Mouse (Mus musculus) lung, postnatal 0 days (tissue): ENCODE data around the gene Plaa. TPM values are rescaled to one million over a fixed set of nuclear protein-coding genes. Genes with fewer than 3 reads are reported as not detected.

Source experiments
- ATAC-seq: fragments of 200-750 bp; cut with Nextera tagmentation; 2 replicates; pipeline ENCODE4 v1.8.0; 2017; ENCODE audit warnings: moderate library complexity
- DNase-seq: peaks from one replicate; pipeline ENCODE4 v3.0.0-alpha.2; 2016; ENCODE audit warnings: low spot score
- H3K27ac ChIP-seq: fragments of 300-500 bp; sonication (generic); 2 replicates; pipeline ENCODE4 v1.5.1; 2014; ENCODE audit warnings: antibody characterized with exemption, mild to moderate bottlenecking, low read length, mixed read lengths
- H3K27me3 ChIP-seq: fragments of 300-500 bp; sonication (generic); replicated peaks from 2 replicates; pipeline ENCODE4 v1.6.1; 2014; ENCODE audit warnings: low read length, mixed read lengths; ENCODE audit not compliant: insufficient read depth
- H3K36me3 ChIP-seq: fragments of 300-500 bp; sonication (generic); 2 replicates; pipeline ENCODE4 v1.6.1; 2014; ENCODE audit warnings: low read length, mixed read lengths; ENCODE audit not compliant: insufficient read depth
- H3K4me1 ChIP-seq: fragments of 300-500 bp; sonication (generic); 2 replicates; pipeline ENCODE4 v1.6.1; 2014; ENCODE audit warnings: antibody characterized with exemption, low read depth, low read length, mixed read lengths; ENCODE audit not compliant: insufficient read depth
- H3K4me2 ChIP-seq: fragments of 300-500 bp; sonication (generic); replicated peaks from 2 replicates; pipeline ENCODE4 v1.6.1; 2014; ENCODE audit warnings: low read depth, mild to moderate bottlenecking, low read length, moderate library complexity, mixed read lengths
- H3K4me3 ChIP-seq: fragments of 300-500 bp; sonication (generic); 2 replicates; pipeline ENCODE4 v1.5.1; 2014; ENCODE audit warnings: low read depth, low read length
- H3K9ac ChIP-seq: fragments of 300-500 bp; sonication (generic); replicated peaks from 2 replicates; pipeline ENCODE4 v1.6.1; 2014; ENCODE audit warnings: low read depth, mild to moderate bottlenecking
- H3K9me3 ChIP-seq: fragments of 300-500 bp; sonication (generic); 2 replicates; pipeline ENCODE4 v1.6.1; 2016; ENCODE audit warnings: low read length, mixed read lengths
- CTCF ChIP-seq: IDR thresholded peaks from 2 replicates; pipeline ENCODE4 v1.5.1; 2016; ENCODE audit warnings: antibody characterized with exemption, mild to moderate bottlenecking
- EP300 ChIP-seq: IDR thresholded peaks from 2 replicates; pipeline ENCODE4 v1.6.1; 2016; ENCODE audit warnings: antibody characterized with exemption, mild to moderate bottlenecking, control low read depth
- WGBS: fragments of 180-500 bp; shearing (Covaris S2); extraction: QIAGEN DNeasy Blood & Tissue Kit; methylation state at CpG from one replicate; pipeline ENCODE4 v1.1.7; 2014; 5-methylcytosine and 5-hydroxymethylcytosine counted together
- polyA plus RNA-seq: library from polyadenylated mRNA; unstranded; fragments of >200 nt; fragmentation: Nextera tagmentation; extraction: Ambion mirVana; gene quantifications from 2 replicates; pipeline ENCODE4 v1.2.1, GENCODE M21; 2015

The Plaa gene
- polyA plus RNA-seq, 1 experiment from 2014 or later, result 36.5 TPM

GRCm38 (mm10) chr4:94592709-94593108, 10.3 kb downstream of the Plaa start:
- H3K4me1 ChIP-seq, result peaks cover 8% of the 10 kb centered on the region; the same call in 1 of the 2 replicates
- H3K27me3 ChIP-seq, result no peaks in the 10 kb centered on the region
- H3K4me2 ChIP-seq, result no peak overlapping the region
- no peak for TF ChIP-seq CTCF
- no peak for TF ChIP-seq EP300
- no peak overlapping the region for H3K4me3 ChIP-seq
- no peak overlapping the region for H3K9ac ChIP-seq
- no peak overlapping the region for H3K27ac ChIP-seq
- no peak for DNase-seq
- no peaks in the 10 kb centered on the region for H3K36me3 ChIP-seq
- H3K9me3 ChIP-seq, result no peaks in the 10 kb centered on the region
- no peak for ATAC-seq

- Histone ChIP-seq H3K27me3 (no peaks in the 10 kb centered on the region), H3K4me3 (no peak overlapping the region), H3K9ac (no peak overlapping the region), H3K36me3 (no peaks in the 10 kb centered on the region), H3K4me2 (no peak overlapping the region), H3K9me3 (no peaks in the 10 kb centered on the region), H3K27ac (no peak overlapping the region), H3K4me1 (peaks cover 8% of the 10 kb centered on the region; the same call in 1 of the 2 replicates)
- DNase-seq (no peak), ATAC-seq (no peak)
- no peak for TF ChIP-seq EP300
- TF ChIP-seq CTCF, result no peak
- 64% methylated on average over 4 of the region's 4 CpGs for WGBS
These were observed 11.2 kb downstream of the Plaa start for GRCm38 (mm10) chr4:94591765-94592381.

DNA sequence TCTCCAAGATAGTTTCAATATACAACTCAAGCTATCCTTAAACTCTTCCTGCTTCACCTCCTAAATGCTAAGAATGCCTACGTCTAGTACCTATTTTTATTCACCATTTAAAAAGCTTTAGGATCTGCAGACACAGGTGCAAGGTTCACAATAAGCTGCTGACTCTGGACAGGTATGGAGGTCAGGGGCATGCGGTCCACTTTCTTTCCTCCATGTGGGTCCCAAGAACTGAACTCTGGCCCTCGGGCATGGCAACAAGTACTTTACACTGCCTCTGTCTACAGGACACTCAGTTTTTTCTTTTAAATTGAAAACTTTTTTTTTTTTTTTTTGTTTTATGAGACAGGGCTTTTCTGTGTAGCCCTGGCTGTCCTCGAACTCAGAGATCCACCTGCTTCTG, 30.4 kb downstream of the Plaa start:
- no peak overlapping the region for H3K27ac ChIP-seq
- WGBS, result 95% methylated on average over 4 of the region's 4 CpGs

DNA sequence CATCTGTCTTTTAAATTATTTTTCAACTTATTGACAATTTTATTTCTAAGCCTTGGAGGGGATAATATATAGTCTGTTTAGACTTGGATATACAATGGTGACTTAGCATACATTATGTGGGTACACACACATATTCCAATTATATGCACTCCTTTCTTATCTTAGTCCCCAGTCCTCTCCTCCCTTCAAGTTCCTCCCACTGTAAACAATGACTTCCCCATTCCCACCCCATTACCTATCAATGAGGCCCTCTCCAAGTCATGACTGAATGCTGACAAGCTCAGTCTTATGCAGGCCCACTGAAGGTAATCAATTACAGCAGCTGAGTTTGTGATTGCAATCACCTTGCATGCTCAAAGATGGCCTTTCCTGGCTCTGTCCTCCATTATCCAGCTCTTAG, 38.7 kb downstream of the Plaa start:
- Histone ChIP-seq H3K9me3 (no peaks in the 10 kb centered on the region), H3K27me3 (no peaks in the 10 kb centered on the region), H3K4me1 (no peaks in the 10 kb centered on the region), H3K9ac (no peak overlapping the region), H3K4me2 (no peak overlapping the region), H3K27ac (no peak overlapping the region), H3K4me3 (no peak overlapping the region), H3K36me3 (peaks cover 10% of the 10 kb centered on the region)
- TF ChIP-seq CTCF, result no peak
- TF ChIP-seq EP300, result no peak
- DNase-seq (no peak), ATAC-seq (no peak)

More for the DNA sequence above, 30.4 kb downstream of the Plaa start:
- no peak for ATAC-seq
- Histone ChIP-seq H3K27me3 (no peaks in the 10 kb centered on the region), H3K4me3 (no peak overlapping the region), H3K36me3 (peaks cover 14% of the 10 kb centered on the region; the same call in 1 of the 2 replicates), H3K9me3 (no peaks in the 10 kb centered on the region), H3K4me2 (no peak overlapping the region), H3K9ac (no peak overlapping the region), H3K4me1 (no peaks in the 10 kb centered on the region)
- TF ChIP-seq CTCF, result no peak
- no peak for TF ChIP-seq EP300
- no peak for DNase-seq

- Histone ChIP-seq H3K9me3 (no peaks in the 10 kb centered on the region), H3K4me1 (no peaks in the 10 kb centered on the region), H3K4me2 (no peak overlapping the region), H3K27me3 (no peaks in the 10 kb centered on the region), H3K27ac (no peak overlapping the region), H3K36me3 (peaks cover 4% of the 10 kb centered on the region; the same call in 1 of the 2 replicates), H3K9ac (no peak overlapping the region), H3K4me3 (no peak overlapping the region)
- TF ChIP-seq CTCF, result no peak
- ATAC-seq (no peak), DNase-seq (peak; percentile 5)
- WGBS, result 65% methylated on average over 7 of the region's 7 CpGs
These were observed 40.9 kb downstream of the Plaa start for GRCm38 (mm10) chr4:94561954-94562648.

DNA sequence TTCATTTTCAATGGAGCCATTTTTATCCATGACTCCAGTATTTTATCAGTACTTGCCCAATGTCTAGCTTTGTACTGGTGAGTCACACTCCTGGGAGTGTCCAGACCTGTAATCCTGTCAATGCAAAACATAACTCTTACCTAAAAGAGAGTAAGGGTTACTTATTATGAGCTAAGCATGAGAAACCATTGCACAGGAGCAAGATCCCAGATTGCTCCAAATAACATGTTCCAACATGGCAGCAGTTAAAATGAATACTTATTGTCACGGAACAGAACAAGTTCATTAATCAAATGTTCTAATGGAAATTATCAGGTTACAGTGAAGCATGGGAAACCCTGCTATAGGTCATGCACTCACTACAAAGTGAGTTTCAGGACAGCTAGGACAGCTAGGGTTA, 42.7 kb downstream of the Plaa start:
- ATAC-seq, result no peak
- Histone ChIP-seq H3K27me3 (no peaks in the 10 kb centered on the region), H3K4me2 (no peak overlapping the region)

More for the DNA sequence above, 42.7 kb downstream of the Plaa start:
- 65% methylated on average over 1 of the region's 1 CpGs for WGBS
- no peaks in the 10 kb centered on the region for H3K9me3 ChIP-seq
- TF ChIP-seq EP300, result no peak
- TF ChIP-seq CTCF, result no peak
- H3K4me3 ChIP-seq, result no peak overlapping the region
- H3K9ac ChIP-seq, result no peak overlapping the region
- peaks cover 2% of the 10 kb centered on the region; the same call in 1 of the 2 replicates for H3K4me1 ChIP-seq
- no peak overlapping the region for H3K27ac ChIP-seq
- no peak for DNase-seq
- no peaks in the 10 kb centered on the region for H3K36me3 ChIP-seq
